Mouse (Mus musculus) olfactory bulb, adult 2 months (tissue): ENCODE results near the gene Ccdc194. TPM values are rescaled to one million over a fixed set of nuclear protein-coding genes. Genes with fewer than 3 reads are reported as not detected.

Source experiments
- H3K27ac ChIP-seq: fragments of 200-500 bp; 2 replicates; pipeline ENCODE4 v1.5.1; 2012; ENCODE audit warnings: low read depth, low read length; ENCODE audit not compliant: insufficient read depth
- H3K4me1 ChIP-seq: fragments of 200-500 bp; 2 replicates; pipeline ENCODE4 v1.6.1; 2012; ENCODE audit warnings: low read length; ENCODE audit not compliant: control insufficient read depth, insufficient read depth
- H3K4me3 ChIP-seq: fragments of 200-500 bp; 2 replicates; pipeline ENCODE4 v1.5.1; 2012; ENCODE audit warnings: mild to moderate bottlenecking, low read depth, low read length, moderate library complexity; ENCODE audit not compliant: insufficient read depth
- CTCF ChIP-seq: fragments of 200-500 bp; IDR thresholded peaks from 2 replicates; pipeline ENCODE4 v1.5.1; 2012; ENCODE audit warnings: low read depth, mild to moderate bottlenecking, low read length, moderate library complexity; ENCODE audit not compliant: insufficient read depth
- POLR2A ChIP-seq: fragments of 200-500 bp; IDR thresholded peaks from 2 replicates; pipeline ENCODE4 v1.6.1; 2012; ENCODE audit warnings: mild to moderate bottlenecking, low read depth, low read length, moderate library complexity; ENCODE audit not compliant: insufficient read depth
- WGBS: fragments of 180-500 bp; shearing (Covaris S2); methylation state at CpG from one replicate; pipeline ENCODE4 v1.1.7; 2018; 5-methylcytosine and 5-hydroxymethylcytosine counted together
- polyA plus RNA-seq: library from polyadenylated mRNA; stranded (reverse); fragments of >200 nt; gene quantifications from 2 replicates; pipeline ENCODE4 v1.2.4, GENCODE M21; 2012; ENCODE audit warnings: low replicate concordance; ENCODE audit not compliant: missing spikeins, insufficient read depth, insufficient read length

Gene Ccdc194
- polyA plus RNA-seq, 1 experiment: not detected

DNA sequence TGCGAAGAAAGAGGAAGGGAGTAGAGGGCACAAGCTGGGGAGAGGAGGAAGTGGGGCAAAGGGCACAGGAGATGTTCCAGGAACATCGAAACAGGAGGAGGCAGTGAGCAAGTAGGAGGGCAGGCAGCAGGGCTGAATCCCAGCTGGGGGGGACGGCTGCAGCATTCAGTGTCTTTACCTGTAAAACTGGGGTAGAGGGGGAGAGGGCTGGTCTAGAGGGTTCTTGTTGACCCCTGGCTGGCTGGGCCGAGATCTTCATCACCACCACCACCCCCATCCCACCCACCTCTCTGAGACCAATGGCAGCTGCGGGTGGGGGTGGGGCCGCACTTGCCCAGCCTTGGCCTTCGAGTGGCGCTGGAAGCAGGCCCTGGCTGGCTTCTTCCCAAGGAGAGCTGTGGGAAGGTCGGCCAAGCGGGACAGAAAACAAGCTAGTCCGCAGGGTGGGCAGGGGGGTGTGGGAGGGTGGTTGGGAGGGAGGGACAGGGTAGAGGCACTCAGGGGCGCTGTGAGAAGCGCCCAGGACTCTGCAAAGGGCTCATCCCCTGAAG lies 43.0 kb upstream of the Ccdc194 start, which contains the start of gene Slc27a1:
Slc27a1 (plus strand) TSS at position 496 of the 551 bp plus-strand sequence.
- peak within 1 kb of the TSS; percentile 82 for H3K4me3 ChIP-seq
- 28% methylated on average over 13 of the region's 13 CpGs for WGBS
- H3K27ac ChIP-seq: peak within 1 kb of the TSS; percentile 98
- peaks cover 20% of the 10 kb centered on the region for H3K4me1 ChIP-seq
- TF ChIP-seq CTCF: no peak
- TF ChIP-seq POLR2A: no peak

DNA sequence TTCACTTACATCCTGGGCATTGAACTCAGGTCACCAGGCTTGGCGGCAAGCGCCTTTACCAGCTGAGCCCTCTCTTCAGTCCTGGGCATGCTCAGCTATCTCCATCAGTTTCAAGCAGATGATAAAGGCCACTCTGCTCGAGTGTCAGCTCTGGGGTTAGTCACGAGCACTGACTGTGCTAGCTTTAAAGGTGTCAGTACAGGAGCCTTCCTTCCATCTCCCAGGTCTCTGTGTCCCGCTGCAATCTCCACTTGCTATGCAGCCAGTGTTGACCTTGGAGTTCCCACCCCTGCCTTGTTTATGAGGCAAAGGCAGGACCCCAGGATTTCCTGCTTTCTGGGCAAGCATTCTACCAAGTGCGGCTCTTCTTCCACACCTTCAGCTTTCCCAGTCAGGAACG lies 42.1 kb upstream of the Ccdc194 start:
- TF ChIP-seq POLR2A (no peak), CTCF (no peak)
- Histone ChIP-seq H3K4me1 (peaks cover 19% of the 10 kb centered on the region), H3K4me3 (no peak overlapping the region), H3K27ac (peak overlapping the region; percentile 50)
- 88% methylated on average over 7 of the region's 7 CpGs for WGBS

GRCm38 (mm10) chr8:71566501-71566900 lies 41.0 kb upstream of the Ccdc194 start, which contains the start of gene Nxnl1:
Gene Nxnl1 (minus strand): TSS chr8:71566601.
- H3K27ac ChIP-seq: no peak within 1 kb of the TSS
- no peak for TF ChIP-seq POLR2A
- H3K4me1 ChIP-seq: peaks cover 15% of the 10 kb centered on the region
- no peak within 1 kb of the TSS for H3K4me3 ChIP-seq
- 82% methylated on average over 3 of the region's 3 CpGs for WGBS

DNA sequence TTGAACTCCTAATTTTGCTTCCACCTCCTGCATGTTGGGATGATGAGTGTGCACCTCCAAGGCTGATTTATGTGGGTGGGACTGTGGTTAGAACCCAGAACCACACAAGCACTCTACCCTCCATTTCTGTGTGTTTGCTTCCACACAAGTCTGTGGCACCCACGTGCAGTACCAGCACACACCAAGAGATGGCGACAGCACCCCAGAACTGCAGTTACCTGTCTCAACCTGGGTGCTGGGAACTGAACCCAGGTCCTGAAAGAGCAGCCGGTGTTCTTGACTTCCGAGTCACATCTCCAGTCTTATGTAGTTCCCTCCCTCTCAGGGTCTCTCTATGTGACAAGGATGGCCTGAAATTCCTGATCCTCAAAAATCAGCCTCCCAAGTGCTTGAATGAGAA lies 38.5 kb upstream of the Ccdc194 start:
- WGBS: 90% methylated on average over 4 of the region's 4 CpGs
- Histone ChIP-seq H3K27ac (no peak overlapping the region), H3K4me3 (no peak overlapping the region), H3K4me1 (peaks cover 15% of the 10 kb centered on the region)
- no peak for TF ChIP-seq POLR2A
- no peak for TF ChIP-seq CTCF

DNA sequence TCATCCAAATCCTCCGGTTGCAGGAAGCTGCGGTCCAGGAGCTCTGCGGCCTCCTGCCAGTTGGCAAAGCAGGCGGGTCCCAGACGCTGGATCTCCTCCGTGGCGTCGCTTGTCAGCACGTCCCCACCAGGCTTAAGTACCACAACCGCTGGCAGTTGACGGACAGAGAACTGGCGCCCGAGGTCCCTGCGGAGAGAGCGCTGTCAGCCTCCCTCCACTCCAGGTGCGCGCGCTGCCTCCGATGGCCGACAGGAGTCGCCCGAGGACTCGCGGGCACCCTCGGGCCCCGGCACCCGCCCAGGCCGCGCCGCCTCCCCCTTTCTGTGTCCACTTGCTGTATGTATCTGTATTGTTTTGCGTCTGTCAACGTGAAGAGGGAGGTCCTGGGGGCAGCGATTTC lies 37.2 kb upstream of the Ccdc194 start:
- WGBS: under 1% methylated on average over 33 of the region's 33 CpGs
- Histone ChIP-seq H3K4me3 (peak overlapping the region; percentile 18), H3K27ac (no peak overlapping the region), H3K4me1 (peaks cover 16% of the 10 kb centered on the region)
- no peak for TF ChIP-seq POLR2A
- peak; percentile 74; the same call in 1 of the 2 replicates for TF ChIP-seq CTCF

- H3K4me3 ChIP-seq: no peak overlapping the region
- no peak overlapping the region for H3K27ac ChIP-seq
- peaks cover 16% of the 10 kb centered on the region for H3K4me1 ChIP-seq
- peak; percentile 95 for TF ChIP-seq CTCF
- no peak for TF ChIP-seq POLR2A
- WGBS: 5% methylated on average over 15 of the region's 15 CpGs
Measured at GRCm38 (mm10) chr8:71561401-71561800, 35.9 kb upstream of the Ccdc194 start.

DNA sequence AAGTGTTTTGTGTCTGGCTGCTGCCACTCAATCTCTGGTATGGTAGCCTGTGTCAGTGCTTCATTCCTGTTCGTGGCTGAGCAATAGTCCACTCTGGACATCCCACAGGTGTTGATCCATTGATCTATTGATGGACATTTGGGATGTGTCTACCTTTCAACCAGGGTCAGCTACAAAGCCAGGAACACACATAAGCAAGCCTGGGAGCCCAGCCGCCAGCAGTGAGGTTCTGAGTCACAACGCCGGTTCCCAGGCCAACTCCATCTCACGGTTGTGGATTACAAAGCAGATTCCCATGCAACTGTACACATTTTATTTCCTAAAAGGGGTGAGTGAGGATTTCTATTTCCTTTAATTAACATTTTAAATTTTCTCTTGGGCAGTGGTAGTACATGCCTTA lies 35.3 kb upstream of the Ccdc194 start:
- 82% methylated on average over 5 of the region's 5 CpGs for WGBS
- no peak overlapping the region for H3K4me3 ChIP-seq

GRCm38 (mm10) chr8:71560071-71560470 lies 34.6 kb upstream of the Ccdc194 start:
- WGBS: 77% methylated on average over 3 of the region's 3 CpGs
- no peak overlapping the region for H3K4me3 ChIP-seq
- no peak for TF ChIP-seq POLR2A
- TF ChIP-seq CTCF: no peak

More for the DNA sequence above, 35.3 kb upstream of the Ccdc194 start:
- no peak for TF ChIP-seq CTCF
- TF ChIP-seq POLR2A: no peak
- no peak overlapping the region for H3K27ac ChIP-seq
- peaks cover 16% of the 10 kb centered on the region for H3K4me1 ChIP-seq

DNA sequence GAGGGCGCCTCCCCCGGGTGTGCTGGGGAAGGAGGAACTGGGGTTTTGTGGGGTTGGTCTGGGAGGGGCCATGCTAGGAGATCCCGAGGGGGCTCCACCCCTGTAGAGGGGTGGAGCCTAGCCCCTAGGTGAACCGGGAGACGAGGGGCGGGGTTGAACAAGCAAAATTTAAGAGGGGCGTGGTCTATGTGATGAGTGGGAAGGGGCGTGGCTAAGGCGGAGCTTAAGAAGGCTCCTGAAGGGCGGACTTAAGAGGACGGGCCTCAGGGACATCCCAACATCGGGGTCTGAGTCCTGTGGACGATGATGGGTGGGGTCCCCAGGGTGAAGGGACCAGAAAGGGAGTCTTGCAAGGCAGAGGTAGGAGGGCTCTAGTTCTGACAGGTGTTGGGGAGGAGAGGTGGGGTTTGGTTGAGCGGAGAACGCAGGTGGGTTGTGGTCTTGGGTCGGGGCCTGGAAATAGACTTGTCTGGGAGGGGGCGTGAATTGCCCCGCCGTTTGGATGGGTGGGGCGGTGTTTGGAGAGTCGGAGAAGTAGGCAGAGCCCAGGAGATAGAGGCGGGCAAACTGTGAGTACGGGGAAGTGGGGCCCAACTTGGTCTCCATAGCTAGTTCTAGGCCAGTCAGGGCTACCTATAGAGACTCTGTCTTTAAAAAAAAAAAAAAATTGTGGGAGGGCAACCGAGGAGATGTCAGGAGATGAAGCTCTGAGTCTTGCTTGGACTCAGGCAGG lies 33.6 kb upstream of the Ccdc194 start:
- H3K4me3 ChIP-seq: 0 out of 2 replicates have a peak overlapping the region, but pooled peaks have one; percentile 2
- no peak overlapping the region for H3K27ac ChIP-seq
- H3K4me1 ChIP-seq: peaks cover 16% of the 10 kb centered on the region
- no peak for TF ChIP-seq CTCF
- TF ChIP-seq POLR2A: no peak
- WGBS: 5% methylated on average over 24 of the region's 24 CpGs

More at GRCm38 (mm10) chr8:71560071-71560470, 34.6 kb upstream of the Ccdc194 start:
- Histone ChIP-seq H3K27ac (no peak overlapping the region), H3K4me1 (peaks cover 16% of the 10 kb centered on the region)
